8 mouse cellular contexts compared by ENCODE assay signal in the genomic region with DNA sequence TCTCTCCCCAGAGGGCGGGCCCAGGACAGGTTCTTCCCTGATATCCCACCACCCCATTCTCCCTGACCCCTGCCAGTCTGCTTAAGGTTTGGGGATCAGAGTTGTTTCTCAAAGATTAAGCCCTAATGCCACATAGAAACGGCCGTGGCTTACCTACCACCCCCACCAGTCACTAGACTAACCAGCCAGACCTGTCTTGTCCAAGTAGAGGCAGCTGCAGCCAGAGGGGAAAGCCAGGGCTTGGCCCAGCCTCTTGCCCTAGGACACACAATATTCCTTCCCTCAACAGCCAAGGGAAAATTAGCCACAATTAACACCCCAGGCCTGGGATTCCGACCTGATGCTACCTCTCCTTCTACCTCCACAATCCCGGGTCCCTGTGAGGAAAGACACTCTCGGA. TPM values are rescaled to one million over a fixed set of nuclear protein-coding genes. Genes with fewer than 3 reads are reported as not detected.
DNase-seq lines count a peak whose midpoint lies in the region; ATAC-seq lines count a peak whose summit lies in the region.

No protein-coding gene starts in this region.

- H3K9me3 ChIP-seq in embryonic facial prominence, embryonic 14.5 days (ENCODE audit: control insufficient read depth, low read length): no peaks in the 10 kb centered on the region

- WGBS in embryonic facial prominence, embryonic 14.5 days: 12% methylated on average over 6 of the region's 6 CpGs
- WGBS in large intestine, adult 2 months: 14% methylated on average over 6 of the region's 6 CpGs

- H3K27me3 ChIP-seq in embryonic facial prominence, embryonic 14.5 days (replicated peaks; ENCODE audit: control insufficient read depth, insufficient read depth, low read length): no peaks in the 10 kb centered on the region

- H3K36me3 ChIP-seq in embryonic facial prominence, embryonic 14.5 days (ENCODE audit: control insufficient read depth, insufficient read depth, low read length): peaks cover 35% of the 10 kb centered on the region

- H3K4me3 ChIP-seq in embryonic facial prominence, embryonic 14.5 days (ENCODE audit: low read depth, low read length): peak overlapping the region; percentile 95

- peak; percentile 60 to 68 for DNase-seq in lung, adult 18-20 months
- no peak for DNase-seq in lung, postnatal 10 days
- peak; percentile 72 for DNase-seq in embryonic facial prominence, embryonic 14.5 days (ENCODE audit: low spot score)
- DNase-seq in large intestine, adult 2 months (ENCODE audit: low read depth, low spot score): peak; percentile 35
- DNase-seq in naive thymus-derived CD4-positive, alpha-beta T cell, adult 2 months (ENCODE audit: low read depth): peak; percentile 37
- no peak for DNase-seq in layer of hippocampus, adult 11-12 months (ENCODE audit: low spot score)
- DNase-seq in adrenal gland, adult 8-10 months: no peak

- H3K4me2 ChIP-seq in embryonic facial prominence, embryonic 14.5 days (ENCODE audit: low read depth, low read length): peak overlapping the region; percentile 73

- no peak; the same call in 1 of the 2 replicates for ATAC-seq in embryonic facial prominence, embryonic 14.5 days (ENCODE audit: low read depth)
- no peak for ATAC-seq in erythroblast, adult 5-6 weeks (replicated peaks; ENCODE audit: low FRiP score, poor library complexity, severe bottlenecking)

- peaks cover 23% of the 10 kb centered on the region for H3K4me1 ChIP-seq in embryonic facial prominence, embryonic 14.5 days (ENCODE audit: control insufficient read depth, insufficient read depth, low read length)

- peak overlapping the region; percentile 100 for H3K27ac ChIP-seq in embryonic facial prominence, embryonic 14.5 days (replicated peaks; ENCODE audit: low read depth, low read length)

- peak overlapping the region; percentile 64 for H3K9ac ChIP-seq in embryonic facial prominence, embryonic 14.5 days (ENCODE audit: low read depth, low read length)

RNA-seq across cellular contexts. Expression of gene Chd3, which starts 3.5 kb away (rescaled TPM):
- 68.9 and 73.3 TPM in 2 replicates for polyA plus RNA-seq in embryonic facial prominence, embryonic 14.5 days (2014; fragmentation: Nextera tagmentation; extraction: Ambion mirVana)
- 63.4 and 118 TPM in 2 replicates for polyA plus RNA-seq in large intestine, adult 2 months (2012; rRNA removed)
- 7.9 and 9.8 TPM in 2 replicates for total RNA-seq in erythroblast, adult 5-6 weeks (2015; ENCODE audit: low replicate concordance)
- 16.8 and 18.5 TPM in 2 replicates for total RNA-seq in erythroblast, adult 5-6 weeks (2017; ENCODE audit: low replicate concordance)
- total RNA-seq in adrenal gland, adult 8-10 months (2022): 100 to 1,000 TPM in 2 of 4 experiments, 10 to 100 TPM in 2; 89.8 to 169 (median 115) TPM

RNA-seq across cellular contexts. Expression of gene Rnf227, which starts 25.5 kb away (rescaled TPM):
- polyA plus RNA-seq in embryonic facial prominence, embryonic 14.5 days (2014; fragmentation: Nextera tagmentation; extraction: Ambion mirVana): 15.6 and 17.1 TPM in 2 replicates
- polyA plus RNA-seq in large intestine, adult 2 months (2012; rRNA removed): 0.51 and 0.79 TPM in 2 replicates
- total RNA-seq in erythroblast, adult 5-6 weeks (2015; ENCODE audit: low replicate concordance): 1.7 and 15.2 TPM in 2 replicates
- total RNA-seq in erythroblast, adult 5-6 weeks (2017; ENCODE audit: low replicate concordance): 0.70 and 3.2 TPM in 2 replicates
- total RNA-seq in adrenal gland, adult 8-10 months (2022): 10 to 100 TPM in 1 of 4 experiments, 1 to 10 TPM in 3; 5.0 to 10.2 (median 6.7) TPM

RNA-seq across cellular contexts. Expression of gene Naa38, which starts 29.6 kb away (rescaled TPM):
- 160 and 177 TPM in 2 replicates for polyA plus RNA-seq in embryonic facial prominence, embryonic 14.5 days (2014; fragmentation: Nextera tagmentation; extraction: Ambion mirVana)
- polyA plus RNA-seq in large intestine, adult 2 months (2012; rRNA removed): 164 and 180 TPM in 2 replicates
- 25.6 and 30.3 TPM in 2 replicates for total RNA-seq in erythroblast, adult 5-6 weeks (2015; ENCODE audit: low replicate concordance)
- 18.5 and 25.2 TPM in 2 replicates for total RNA-seq in erythroblast, adult 5-6 weeks (2017; ENCODE audit: low replicate concordance)
- total RNA-seq in adrenal gland, adult 8-10 months (2022): 100 to 1,000 TPM; 138 to 160 (median 154) TPM

RNA-seq across cellular contexts. Expression of gene Cyb5d1, which starts 29.7 kb away (rescaled TPM):
- 23.8 and 24.2 TPM in 2 replicates for polyA plus RNA-seq in embryonic facial prominence, embryonic 14.5 days (2014; fragmentation: Nextera tagmentation; extraction: Ambion mirVana)
- polyA plus RNA-seq in large intestine, adult 2 months (2012; rRNA removed): 6.1 and 14.5 TPM in 2 replicates
- 12.5 and 16.1 TPM in 2 replicates for total RNA-seq in erythroblast, adult 5-6 weeks (2015; ENCODE audit: low replicate concordance)
- 23.5 and 31.4 TPM in 2 replicates for total RNA-seq in erythroblast, adult 5-6 weeks (2017; ENCODE audit: low replicate concordance)
- total RNA-seq in adrenal gland, adult 8-10 months (2022): 10 to 100 TPM; 53.9 to 65.7 (median 60.5) TPM

RNA-seq across cellular contexts. Expression of gene Tmem88, which starts 32.3 kb away (rescaled TPM):
- 19.2 and 21.0 TPM in 2 replicates for polyA plus RNA-seq in embryonic facial prominence, embryonic 14.5 days (2014; fragmentation: Nextera tagmentation; extraction: Ambion mirVana)
- 10.5 and 11.0 TPM in 2 replicates for polyA plus RNA-seq in large intestine, adult 2 months (2012; rRNA removed)
- not detected in 2 replicates for total RNA-seq in erythroblast, adult 5-6 weeks (2015; ENCODE audit: low replicate concordance)
- not detected in 2 replicates for total RNA-seq in erythroblast, adult 5-6 weeks (2017; ENCODE audit: low replicate concordance)
- total RNA-seq in adrenal gland, adult 8-10 months (2022): 10 to 100 TPM in 2 of 4 experiments, 1 to 10 TPM in 2; 6.3 to 16.0 (median 10.4) TPM

Comparison
In these comparisons a context has a peak if more than half of its experiments do, and no peak if none do; other contexts are left out.
1. DNase-seq: peak in lung, adult 18-20 months (2 of 2), embryonic facial prominence, embryonic 14.5 days (single experiment), large intestine, adult 2 months (single experiment) and naive thymus-derived CD4-positive, alpha-beta T cell, adult 2 months (single experiment); none in lung, postnatal 10 days (single experiment), layer of hippocampus, adult 11-12 months (single experiment) and adrenal gland, adult 8-10 months (single experiment).
2. RNA of gene Chd3, which starts 3.5 kb away (total RNA-seq): 89.8 to 169 TPM in adrenal gland, adult 8-10 months; 7.9 to 18.5 TPM in erythroblast, adult 5-6 weeks; every median in the first group is over 4 times any median in the second.
3. RNA of gene Naa38, which starts 29.6 kb away (total RNA-seq): 138 to 160 TPM in adrenal gland, adult 8-10 months; 18.5 to 30.3 TPM in erythroblast, adult 5-6 weeks; every median in the first group is over 4 times any median in the second.